Mouse (Mus musculus): Measurements from ENCODE around the gene Kcnh8.

Kcnh8 gene

GRCm38 (mm10) chr17:52602093-52602780 lies at the start of gene Kcnh8:
TSS of gene Kcnh8 (plus strand) at chr17:52602709.
- no peak for DNase-seq (ENCODE audit: low spot score)

- peak; percentile 44 for DNase-seq (ENCODE audit: low spot score)
Observed at GRCm38 (mm10) chr17:52559961-52560720, 42.4 kb upstream of the Kcnh8 start.

GRCm38 (mm10) chr17:52565467-52566155 lies 36.9 kb upstream of the Kcnh8 start:
- DNase-seq (ENCODE audit: low spot score), result no peak

GRCm38 (mm10) chr17:52569584-52570270 lies 32.8 kb upstream of the Kcnh8 start:
- DNase-seq (ENCODE audit: low spot score), result no peak

GRCm38 (mm10) chr17:52572229-52572628 lies 30.3 kb upstream of the Kcnh8 start:
- no peak for DNase-seq (ENCODE audit: low spot score)

GRCm38 (mm10) chr17:52591503-52592194 lies 10.9 kb upstream of the Kcnh8 start:
- DNase-seq (ENCODE audit: low spot score), result no peak

- no peak for DNase-seq (ENCODE audit: low spot score)
Observed at GRCm38 (mm10) chr17:52599141-52599540, 3.4 kb upstream of the Kcnh8 start.

- DNase-seq (ENCODE audit: low spot score), result peak; percentile 53
Observed at GRCm38 (mm10) chr17:52600882-52601371, 1.6 kb upstream of the Kcnh8 start.

GRCm38 (mm10) chr17:52602781-52603170 lies 267 bp downstream of the Kcnh8 start:
- no peak for DNase-seq (ENCODE audit: low spot score)

GRCm38 (mm10) chr17:52603411-52603810 lies 902 bp downstream of the Kcnh8 start:
- DNase-seq (ENCODE audit: low spot score), result no peak

GRCm38 (mm10) chr17:52611382-52611781 lies 8.9 kb downstream of the Kcnh8 start:
- no peak for DNase-seq (ENCODE audit: low spot score)

- no peak for DNase-seq (ENCODE audit: low spot score)
Observed at GRCm38 (mm10) chr17:52649186-52649585, 46.7 kb downstream of the Kcnh8 start.

- no peak for DNase-seq (ENCODE audit: low spot score)
Observed at GRCm38 (mm10) chr17:52691988-52692387, 89.5 kb downstream of the Kcnh8 start.

- DNase-seq (ENCODE audit: low spot score), result no peak
Observed at GRCm38 (mm10) chr17:52701944-52702343, 99.4 kb downstream of the Kcnh8 start.

- no peak for DNase-seq (ENCODE audit: low spot score)
Observed at GRCm38 (mm10) chr17:52712319-52712718, 109.8 kb downstream of the Kcnh8 start.

- DNase-seq (ENCODE audit: low spot score), result no peak
Observed at GRCm38 (mm10) chr17:52722214-52722613, 119.7 kb downstream of the Kcnh8 start.

- no peak for DNase-seq (ENCODE audit: low spot score)
Observed at GRCm38 (mm10) chr17:52728806-52729205, 126.3 kb downstream of the Kcnh8 start.

GRCm38 (mm10) chr17:52738436-52738835 lies 135.9 kb downstream of the Kcnh8 start:
- DNase-seq (ENCODE audit: low spot score), result no peak

- no peak for DNase-seq (ENCODE audit: low spot score)
Observed at GRCm38 (mm10) chr17:52788151-52788550, 185.6 kb downstream of the Kcnh8 start.

GRCm38 (mm10) chr17:52804463-52804862 lies 202.0 kb downstream of the Kcnh8 start:
- DNase-seq (ENCODE audit: low spot score), result no peak

- DNase-seq (ENCODE audit: low spot score), result no peak
Observed at GRCm38 (mm10) chr17:52810773-52811172, 208.3 kb downstream of the Kcnh8 start.

All from left cerebral cortex, adult 11 months (tissue).